In the genomic region with DNA sequence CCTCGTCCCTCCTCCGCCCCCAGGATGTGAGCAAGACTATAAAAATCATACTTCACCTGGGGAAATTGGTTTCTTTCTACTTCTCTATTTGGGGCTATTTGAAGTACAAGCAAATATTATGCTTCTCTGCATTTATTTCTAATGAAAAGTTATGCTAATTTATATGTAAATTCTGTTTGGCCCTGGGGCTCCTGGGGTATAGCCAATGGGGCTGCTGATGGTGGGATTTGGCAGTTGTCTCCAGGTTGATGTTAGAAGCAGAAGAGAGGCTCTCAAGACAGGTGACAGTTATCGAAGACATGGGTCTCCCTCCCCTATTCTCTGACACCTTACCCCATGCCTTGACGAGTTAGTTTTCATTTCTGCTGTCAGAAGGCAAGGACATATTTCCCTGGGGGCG, we compare ENCODE assay signal across 22 mouse cellular contexts. TPM values are rescaled to one million over a fixed set of nuclear protein-coding genes. Genes with fewer than 3 reads are reported as not detected.
A peak's percentile ranks its signal among the peaks of the same experiment; 100 is the strongest.
DNase-seq lines count a peak whose midpoint lies in the region; ATAC-seq and TF ChIP-seq lines count a peak whose summit lies in the region.
"Had no signal": no experiment of that assay in that cellular context is flagged by ENCODE, and none has a peak within 500 bp of the region (broad histone marks: within the 10 kb centered on the region; RNA-seq: fewer than 3 reads in every experiment).

No protein-coding gene starts in this region.

- no peaks in the 10 kb centered on the region for H3K36me3 ChIP-seq in forebrain, embryonic 13.5 days (ENCODE audit: poor library complexity, severe bottlenecking)
- no peaks in the 10 kb centered on the region for H3K36me3 ChIP-seq in forebrain, embryonic 10.5 days (replicated peaks)
- H3K36me3 ChIP-seq in hindbrain, embryonic 15.5 days = no peaks in the 10 kb centered on the region
- no peaks in the 10 kb centered on the region for H3K36me3 ChIP-seq in midbrain, embryonic 16.5 days (ENCODE audit: control insufficient read depth, insufficient read depth, low read length)
- H3K36me3 ChIP-seq in intestine, postnatal 0 days (ENCODE audit: control insufficient read depth, insufficient read depth) = no peaks in the 10 kb centered on the region
- H3K36me3 ChIP-seq: embryonic facial prominence, embryonic 15.5 days; limb, embryonic 10.5 days had no signal

- no peaks in the 10 kb centered on the region for H3K9me3 ChIP-seq in forebrain, embryonic 13.5 days (replicated peaks)
- no peaks in the 10 kb centered on the region for H3K9me3 ChIP-seq in forebrain, embryonic 10.5 days
- H3K9me3 ChIP-seq in hindbrain, embryonic 15.5 days = no peaks in the 10 kb centered on the region
- no peaks in the 10 kb centered on the region for H3K9me3 ChIP-seq in midbrain, embryonic 16.5 days (replicated peaks; ENCODE audit: control insufficient read depth, low read length, poor library complexity, severe bottlenecking)
- no peaks in the 10 kb centered on the region for H3K9me3 ChIP-seq in intestine, postnatal 0 days (ENCODE audit: control insufficient read depth)
- H3K9me3 ChIP-seq: embryonic facial prominence, embryonic 15.5 days; limb, embryonic 10.5 days had no signal

- no peak overlapping the region for H3K27ac ChIP-seq in forebrain, embryonic 13.5 days
- H3K27ac ChIP-seq in forebrain, embryonic 10.5 days = no peak overlapping the region
- no peak overlapping the region; the same call in 1 of the 2 replicates for H3K27ac ChIP-seq in cortical plate, adult 2 months (ENCODE audit: insufficient read depth, low read length)
- 0 out of 2 replicates have a peak overlapping the region, but pooled peaks have one; percentile 85 for H3K27ac ChIP-seq in hindbrain, embryonic 15.5 days (replicated peaks)
- H3K27ac ChIP-seq in midbrain, embryonic 16.5 days (ENCODE audit: low read length) = no peak overlapping the region
- H3K27ac ChIP-seq in intestine, postnatal 0 days (ENCODE audit: low read depth, low read length) = no peak overlapping the region
- H3K27ac ChIP-seq: embryonic facial prominence, embryonic 15.5 days; limb, embryonic 10.5 days had no signal

- no peak for TF ChIP-seq POLR2A in cortical plate, adult 2 months (IDR thresholded peaks at IDR 0.05; ENCODE audit: extremely low read depth, insufficient read depth, low read length)

- no peak overlapping the region for H3K9ac ChIP-seq in forebrain, embryonic 13.5 days
- peak overlapping the region; percentile 59 for H3K9ac ChIP-seq in hindbrain, embryonic 15.5 days
- H3K9ac ChIP-seq in midbrain, embryonic 16.5 days (ENCODE audit: low read depth, low read length) = peak overlapping the region; percentile 49; the same call in 1 of the 2 replicates
- no peak overlapping the region for H3K9ac ChIP-seq in intestine, postnatal 0 days (ENCODE audit: low read depth, low read length)
- H3K9ac ChIP-seq: embryonic facial prominence, embryonic 15.5 days; liver, postnatal 0 days had no signal

- H3K4me1 ChIP-seq in forebrain, embryonic 13.5 days = peaks cover 28% of the 10 kb centered on the region
- peaks cover 29% of the 10 kb centered on the region for H3K4me1 ChIP-seq in forebrain, embryonic 10.5 days
- H3K4me1 ChIP-seq in cortical plate, adult 2 months (ENCODE audit: control insufficient read depth, insufficient read depth, low read length) = peaks cover 12% of the 10 kb centered on the region
- H3K4me1 ChIP-seq in hindbrain, embryonic 15.5 days (replicated peaks) = peaks cover 50% of the 10 kb centered on the region
- H3K4me1 ChIP-seq in midbrain, embryonic 16.5 days (ENCODE audit: control insufficient read depth, insufficient read depth, low read length) = peaks cover 19% of the 10 kb centered on the region
- H3K4me1 ChIP-seq in intestine, postnatal 0 days (replicated peaks; ENCODE audit: control insufficient read depth, insufficient read depth, low read length) = no peaks in the 10 kb centered on the region

- no peak for ATAC-seq in forebrain, embryonic 13.5 days
- ATAC-seq in hindbrain, embryonic 15.5 days (ENCODE audit: low FRiP score, low read depth) = no peak
- no peak for ATAC-seq in midbrain, embryonic 16.5 days
- ATAC-seq in intestine, postnatal 0 days = no peak
- ATAC-seq: CD4-positive, CD25-positive, alpha-beta regulatory T cell, adult 4 months; liver, postnatal 0 days; Patski had no signal

- peak overlapping the region; percentile 75 for H3K4me2 ChIP-seq in forebrain, embryonic 13.5 days
- peak overlapping the region; percentile 79 for H3K4me2 ChIP-seq in hindbrain, embryonic 15.5 days
- peak overlapping the region; percentile 52 for H3K4me2 ChIP-seq in midbrain, embryonic 16.5 days (ENCODE audit: low read length)
- H3K4me2 ChIP-seq in intestine, postnatal 0 days (replicated peaks; ENCODE audit: low read depth) = no peak overlapping the region
- H3K4me2 ChIP-seq: embryonic facial prominence, embryonic 15.5 days had no signal

- no peak overlapping the region; the same call in 1 of the 2 replicates for H3K4me3 ChIP-seq in forebrain, embryonic 13.5 days
- no peak overlapping the region for H3K4me3 ChIP-seq in forebrain, embryonic 10.5 days
- H3K4me3 ChIP-seq in cortical plate, adult 2 months (ENCODE audit: insufficient read depth, low read length) = peak overlapping the region; percentile 99
- peak overlapping the region; percentile 64 for H3K4me3 ChIP-seq in hindbrain, embryonic 15.5 days
- peak overlapping the region; percentile 54 for H3K4me3 ChIP-seq in midbrain, embryonic 16.5 days (ENCODE audit: low read depth, low read length)
- H3K4me3 ChIP-seq in intestine, postnatal 0 days (ENCODE audit: low read depth, low read length) = no peak overlapping the region
- H3K4me3 ChIP-seq: embryonic facial prominence, embryonic 15.5 days; limb, embryonic 10.5 days had no signal

- TF ChIP-seq CTCF in cortical plate, adult 2 months (IDR thresholded peaks at IDR 0.05; ENCODE audit: extremely low read depth, insufficient read depth, low read length) = no peak
- no peak for TF ChIP-seq CTCF in intestine, postnatal 0 days (IDR thresholded peaks at IDR 0.05; ENCODE audit: low read depth)

- WGBS in forebrain, embryonic 13.5 days = 75% methylated on average over 5 of the region's 5 CpGs
- WGBS in forebrain, embryonic 10.5 days = 70% methylated on average over 5 of the region's 5 CpGs
- WGBS in hindbrain, embryonic 15.5 days = 69% methylated on average over 5 of the region's 5 CpGs
- WGBS in midbrain, embryonic 16.5 days = 71% methylated on average over 5 of the region's 5 CpGs
- 71% methylated on average over 5 of the region's 5 CpGs for WGBS in intestine, postnatal 0 days

- no peak for DNase-seq in forebrain, embryonic 10.5 days (ENCODE audit: extremely low spot score, low spot score)
- no peak for DNase-seq in adrenal gland, postnatal 14 days
- DNase-seq in urinary bladder, postnatal 36 days (ENCODE audit: low spot score in 2 of 2) = no peak
- DNase-seq: adrenal gland, postnatal 25 days; cerebellum, adult 11-12 months; embryo, embryonic 11 days; kidney, adult 2 months; kidney, postnatal 10 days; liver, postnatal 0 days; lung, postnatal 14 days; retina, postnatal 1 day; thymus, postnatal 25 days had no signal

- peaks cover 9% of the 10 kb centered on the region; the same call in 1 of the 2 replicates for H3K27me3 ChIP-seq in forebrain, embryonic 13.5 days
- H3K27me3 ChIP-seq in forebrain, embryonic 10.5 days (ENCODE audit: poor library complexity, severe bottlenecking) = peaks cover 59% of the 10 kb centered on the region
- H3K27me3 ChIP-seq in hindbrain, embryonic 15.5 days = no peaks in the 10 kb centered on the region
- H3K27me3 ChIP-seq in midbrain, embryonic 16.5 days (ENCODE audit: control insufficient read depth, insufficient read depth, low read depth, low read length) = no peaks in the 10 kb centered on the region
- H3K27me3 ChIP-seq in intestine, postnatal 0 days (replicated peaks; ENCODE audit: control insufficient read depth, insufficient read depth, low read length) = peaks cover 16% of the 10 kb centered on the region; the same call in 1 of the 2 replicates

RNA-seq across cellular contexts. Expression of a gene that starts 2.2 kb away (rescaled TPM):
- polyA plus RNA-seq in forebrain, embryonic 13.5 days (2015; fragmentation: Nextera tagmentation; extraction: Ambion mirVana) = 61.4 and 65.7 TPM in 2 replicates
- polyA plus RNA-seq in forebrain, embryonic 10.5 days (2016; fragmentation: Nextera tagmentation; extraction: Ambion mirVana) = 5.6 and 6.5 TPM in 2 replicates
- 169 and 173 TPM in 2 replicates for polyA plus RNA-seq in cortical plate, adult 2 months (2012; rRNA removed)
- polyA plus RNA-seq in hindbrain, embryonic 15.5 days (2015; fragmentation: Nextera tagmentation; extraction: Ambion mirVana) = 210 and 250 TPM in 2 replicates
- 259 and 267 TPM in 2 replicates for polyA plus RNA-seq in midbrain, embryonic 16.5 days (2015; fragmentation: Nextera tagmentation; extraction: Ambion mirVana)
- polyA plus RNA-seq in intestine, postnatal 0 days (2015; fragmentation: Nextera tagmentation; extraction: Ambion mirVana) = 1.1 and 2.0 TPM in 2 replicates
- total RNA-seq in adrenal gland, postnatal 14 days (2021) = 1.3 and 1.7 TPM in 2 replicates
- total RNA-seq: megakaryocyte, adult 5-6 weeks had no signal
- polyA plus RNA-seq: CD4-positive, CD25-positive, alpha-beta regulatory T cell, adult 4 months had no signal

Comparison
In these comparisons a context has a peak if more than half of its experiments do, and no peak if none do; other contexts are left out.
1. H3K4me3 ChIP-seq: peak in cortical plate, adult 2 months (single experiment), hindbrain, embryonic 15.5 days (single experiment) and midbrain, embryonic 16.5 days (single experiment); none in forebrain, embryonic 13.5 days (single experiment), forebrain, embryonic 10.5 days (single experiment) and intestine, postnatal 0 days (single experiment).
2. H3K9ac ChIP-seq: peak in hindbrain, embryonic 15.5 days (single experiment) and midbrain, embryonic 16.5 days (single experiment); none in forebrain, embryonic 13.5 days (single experiment) and intestine, postnatal 0 days (single experiment).